Mouse (Mus musculus): ENCODE data around the gene Lonrf2.

Gene Lonrf2

GRCm38 (mm10) chr1:38839944-38840343 is 3.4 kb upstream of the Lonrf2 start:
- no peak for DNase-seq (ENCODE audit: low read depth in 2 of 2, low spot score in 2 of 2)

- no peak for DNase-seq (ENCODE audit: low read depth in 2 of 2, low spot score in 2 of 2)
Observed at GRCm38 (mm10) chr1:38835568-38836476, 689 bp downstream of the Lonrf2 start.

DNA sequence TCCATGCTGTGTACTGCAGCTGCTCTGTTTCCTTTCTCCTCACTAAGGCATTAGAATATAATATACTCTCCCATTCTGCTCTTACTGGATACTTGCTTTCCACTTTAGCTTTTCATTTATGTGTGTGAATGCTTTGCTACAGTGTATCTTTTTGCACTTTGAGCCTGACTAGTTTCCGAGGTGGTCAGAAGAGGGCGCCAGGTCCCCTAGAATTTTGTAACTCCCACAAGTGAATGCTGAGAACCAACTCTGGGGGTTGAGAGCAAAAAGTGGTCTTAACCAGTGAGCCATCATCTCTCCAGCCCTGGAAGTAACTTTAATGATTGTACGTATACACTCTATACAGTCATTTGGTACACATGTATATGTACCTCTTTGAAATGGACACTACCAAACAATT is 1.6 kb downstream of the Lonrf2 start:
- DNase-seq (ENCODE audit: low read depth in 2 of 2, low spot score in 2 of 2) = no peak

DNA sequence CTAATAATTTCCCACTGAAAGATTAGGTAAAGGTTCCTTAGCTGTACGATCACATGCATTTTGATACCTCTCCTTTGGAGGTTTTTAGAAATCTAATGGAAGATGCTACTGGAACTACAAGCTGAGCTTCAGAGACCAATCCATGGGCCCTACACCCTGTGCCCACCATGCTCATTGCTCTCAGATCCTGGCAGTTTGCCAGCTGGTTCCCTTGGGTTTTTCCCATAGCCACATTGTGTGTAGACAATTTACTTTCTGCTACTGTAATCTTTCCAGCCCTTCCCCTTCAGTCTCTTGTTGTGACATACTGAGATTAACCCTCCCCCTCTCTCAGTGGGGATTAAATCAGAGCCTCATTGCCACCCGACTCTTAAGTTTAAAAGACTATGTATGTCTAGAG is 11.6 kb downstream of the Lonrf2 start:
- DNase-seq (ENCODE audit: low read depth in 2 of 2, low spot score in 2 of 2) = no peak

GRCm38 (mm10) chr1:38823851-38824250 is 12.7 kb downstream of the Lonrf2 start:
- no peak for DNase-seq (ENCODE audit: low read depth in 2 of 2, low spot score in 2 of 2)

DNA sequence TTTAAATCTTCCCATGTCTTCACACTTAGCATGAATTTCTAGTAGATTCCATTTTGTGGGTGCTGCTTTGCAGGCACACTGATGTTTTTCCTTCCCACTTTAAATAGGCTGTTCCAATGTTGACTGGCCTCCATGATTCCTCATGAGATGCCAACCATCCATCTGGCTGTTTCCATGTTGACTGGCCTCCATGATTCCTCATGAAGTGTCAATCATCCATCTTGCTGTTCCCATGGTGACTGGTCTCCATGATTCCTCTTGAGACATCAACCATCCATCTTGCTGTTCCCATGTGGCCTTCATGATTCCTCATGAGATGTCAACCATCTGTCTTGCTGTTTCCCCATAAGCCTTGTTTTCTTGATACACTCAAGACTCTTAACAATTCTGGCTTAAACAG is 16.8 kb downstream of the Lonrf2 start:
- no peak for DNase-seq (ENCODE audit: low read depth in 2 of 2, low spot score in 2 of 2)

GRCm38 (mm10) chr1:38817671-38818070 is 18.8 kb downstream of the Lonrf2 start:
- DNase-seq (ENCODE audit: low read depth in 2 of 2, low spot score in 2 of 2) = no peak

GRCm38 (mm10) chr1:38817268-38817667 is 19.2 kb downstream of the Lonrf2 start:
- no peak for DNase-seq (ENCODE audit: low read depth in 2 of 2, low spot score in 2 of 2)

- DNase-seq (ENCODE audit: low read depth in 2 of 2, low spot score in 2 of 2) = no peak
Observed at GRCm38 (mm10) chr1:38816306-38816705, 20.2 kb downstream of the Lonrf2 start.

DNA sequence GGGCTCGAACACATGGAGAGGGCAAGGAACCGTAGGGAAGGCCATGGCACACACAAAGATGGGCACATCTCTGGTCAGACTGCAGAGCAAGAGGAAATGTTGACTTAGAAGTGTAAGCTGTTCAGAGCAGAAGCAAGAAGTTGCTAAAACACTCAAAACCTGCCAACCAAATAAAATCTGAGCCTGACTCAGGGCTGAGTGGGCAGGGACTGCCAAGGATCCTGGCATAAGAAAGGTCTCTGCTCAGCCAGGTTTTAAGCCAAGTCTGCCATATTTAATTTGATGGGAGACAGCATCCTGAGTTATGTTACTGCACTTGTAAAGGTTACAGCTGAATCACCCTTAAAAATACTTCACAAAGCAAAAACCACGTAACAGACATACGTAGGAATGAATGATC is 29.4 kb downstream of the Lonrf2 start:
- no peak for DNase-seq (ENCODE audit: low read depth in 2 of 2, low spot score in 2 of 2)

DNA sequence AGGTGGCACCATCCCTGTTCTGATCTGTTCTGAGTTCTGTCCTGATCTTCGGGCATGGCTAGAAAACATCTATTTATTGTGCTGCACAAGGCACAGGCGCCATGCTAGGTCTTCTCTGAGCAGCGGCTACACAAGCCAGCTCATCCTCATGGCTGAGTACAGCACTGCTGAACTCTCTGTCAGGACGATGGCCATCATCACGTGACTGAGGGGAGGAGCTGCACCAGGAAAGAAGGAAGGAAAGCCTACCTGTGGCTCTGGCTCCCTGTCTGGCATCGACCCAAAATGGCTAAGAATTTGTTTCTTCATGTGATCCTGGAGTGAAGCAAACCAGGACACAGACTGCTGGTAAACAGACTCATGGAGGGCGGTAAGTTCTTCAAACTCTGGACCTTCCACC is 36.1 kb downstream of the Lonrf2 start:
- no peak for DNase-seq (ENCODE audit: low read depth in 2 of 2, low spot score in 2 of 2)

- peak in 1 of 2 experiments; percentile 9 for DNase-seq (ENCODE audit: low read depth in 2 of 2, low spot score in 2 of 2)
Observed at GRCm38 (mm10) chr1:38799304-38799703, 37.2 kb downstream of the Lonrf2 start.

DNA sequence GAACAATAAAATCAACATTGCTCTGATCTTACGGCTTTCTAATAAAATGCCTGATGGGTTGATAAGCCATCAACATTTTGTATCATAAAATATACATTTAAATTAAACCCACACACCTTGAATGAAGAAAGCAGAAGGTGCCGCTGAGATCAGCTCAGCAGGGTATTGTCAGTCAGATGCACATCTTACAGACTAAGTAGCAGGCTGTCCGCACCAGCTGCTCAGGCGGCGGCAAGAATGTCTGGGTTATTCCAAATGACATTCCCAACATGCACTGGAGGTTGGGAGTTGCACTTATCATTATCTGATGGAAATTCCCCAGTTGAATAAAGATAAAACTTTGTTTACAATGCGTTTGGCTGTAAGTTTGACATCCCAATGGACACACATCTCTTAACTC is 39.6 kb downstream of the Lonrf2 start:
- no peak for DNase-seq (ENCODE audit: low read depth in 2 of 2, low spot score in 2 of 2)

DNA sequence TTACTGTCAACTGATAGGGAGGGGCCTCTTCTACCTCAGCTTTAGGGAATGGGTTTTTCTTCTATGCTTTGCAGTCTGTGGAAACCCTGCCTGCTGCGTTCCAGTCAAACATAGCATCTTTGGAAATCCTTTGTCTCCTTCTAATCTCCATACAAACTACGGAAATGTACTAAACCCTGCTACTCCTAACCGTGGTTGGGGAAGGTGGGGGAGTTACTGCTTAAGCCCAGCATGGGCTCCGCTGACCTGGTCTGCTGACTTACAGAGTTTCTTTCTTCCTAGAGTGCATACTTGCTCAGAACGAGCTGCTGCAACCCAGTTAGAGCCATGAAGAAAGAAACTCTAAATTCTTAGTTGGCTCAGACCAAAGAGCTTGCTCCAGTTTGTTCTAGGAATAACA is 41.0 kb downstream of the Lonrf2 start:
- no peak for DNase-seq (ENCODE audit: low read depth in 2 of 2, low spot score in 2 of 2)

DNA sequence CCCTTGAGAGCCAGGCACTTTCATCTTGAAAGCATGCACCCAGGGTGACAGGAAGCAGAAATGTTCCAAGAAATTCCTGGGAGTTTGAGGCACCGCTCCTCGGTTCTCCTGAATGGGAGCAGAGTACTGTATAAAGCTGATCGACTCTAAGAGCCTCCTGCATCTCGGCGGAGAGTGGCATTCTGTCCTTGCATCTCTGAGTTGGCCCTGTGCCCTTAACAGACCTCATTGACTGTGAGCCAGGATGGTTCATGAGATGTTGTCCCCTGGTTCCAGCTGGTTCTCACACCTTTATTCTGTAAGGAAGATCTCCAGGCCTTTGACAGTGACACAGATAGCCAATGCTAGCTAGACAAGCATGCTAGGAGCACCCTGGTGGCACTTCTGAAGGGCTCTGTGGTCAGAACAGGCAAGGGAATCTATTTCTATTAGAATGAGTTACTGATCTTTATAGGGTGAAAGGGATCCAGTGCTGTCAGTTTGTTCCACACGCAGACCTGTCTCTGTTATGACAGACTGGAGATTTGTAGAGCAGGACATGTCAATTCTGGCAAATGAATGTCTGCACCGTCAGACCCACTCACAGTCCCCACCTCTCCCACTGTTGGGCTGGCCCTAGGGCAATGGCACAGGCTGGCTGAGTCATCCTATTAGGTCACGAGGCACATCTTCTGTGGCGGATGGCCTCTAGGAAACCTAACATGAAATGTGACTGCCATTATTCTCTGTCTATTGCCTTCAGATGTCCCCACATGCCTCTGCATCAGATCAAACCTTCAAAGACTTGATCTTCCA is 45.3 kb downstream of the Lonrf2 start:
- no peak for DNase-seq (ENCODE audit: low read depth in 2 of 2, low spot score in 2 of 2)

- DNase-seq (ENCODE audit: low read depth in 2 of 2, low spot score in 2 of 2) = no peak
Observed at GRCm38 (mm10) chr1:38789988-38790602, 46.4 kb downstream of the Lonrf2 start.

GRCm38 (mm10) chr1:38788904-38789303 is 47.6 kb downstream of the Lonrf2 start:
- DNase-seq (ENCODE audit: low read depth in 2 of 2, low spot score in 2 of 2) = no peak

GRCm38 (mm10) chr1:38787443-38787842 is 49.1 kb downstream of the Lonrf2 start:
- DNase-seq (ENCODE audit: low read depth in 2 of 2, low spot score in 2 of 2) = peak; percentile 15 to 46

DNA sequence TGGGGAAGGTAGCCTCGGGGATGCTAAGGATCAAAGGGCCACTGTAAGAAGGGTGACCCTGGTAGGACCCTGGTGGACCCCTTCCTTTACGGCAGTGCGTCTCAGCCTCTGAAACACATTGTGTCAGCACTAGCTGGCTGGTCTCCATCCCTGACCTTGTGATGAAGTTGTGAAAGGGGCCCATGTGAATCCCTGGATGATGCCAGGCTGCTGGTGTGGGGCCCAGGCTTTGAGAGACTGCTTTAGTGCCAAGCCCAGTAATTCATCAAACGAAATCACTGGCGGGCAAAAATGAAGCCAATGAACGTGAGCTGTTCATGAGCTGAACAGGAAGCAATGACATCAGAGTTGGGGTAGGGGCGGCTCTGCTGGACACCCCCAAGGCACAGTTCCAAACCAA is 50.2 kb downstream of the Lonrf2 start:
- no peak for DNase-seq (ENCODE audit: low read depth in 2 of 2, low spot score in 2 of 2)

- DNase-seq (ENCODE audit: low read depth in 2 of 2, low spot score in 2 of 2) = no peak
Observed at GRCm38 (mm10) chr1:38778271-38778670, 58.2 kb downstream of the Lonrf2 start.

DNA sequence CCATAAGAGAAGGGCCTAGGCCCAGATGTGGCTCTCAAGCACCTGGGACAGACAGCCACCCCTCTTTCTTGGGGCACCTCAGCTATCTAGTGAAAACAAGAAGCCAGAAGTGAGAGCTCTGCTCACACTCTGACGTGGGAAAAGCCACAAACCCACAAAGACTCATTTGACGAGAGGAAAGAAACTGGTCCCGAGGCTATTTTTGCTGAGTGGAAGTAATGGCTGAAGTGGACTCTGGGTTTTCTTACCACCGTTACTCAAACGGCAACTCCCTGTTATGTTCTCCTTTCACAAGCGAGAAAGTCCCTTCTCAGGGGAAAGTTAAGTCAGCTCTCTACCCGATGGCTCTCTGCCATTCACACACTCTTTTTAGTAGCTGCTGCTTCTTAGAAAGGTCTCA is 59.0 kb downstream of the Lonrf2 start:
- peak; percentile 25 to 56 for DNase-seq (ENCODE audit: low read depth in 2 of 2, low spot score in 2 of 2)

DNA sequence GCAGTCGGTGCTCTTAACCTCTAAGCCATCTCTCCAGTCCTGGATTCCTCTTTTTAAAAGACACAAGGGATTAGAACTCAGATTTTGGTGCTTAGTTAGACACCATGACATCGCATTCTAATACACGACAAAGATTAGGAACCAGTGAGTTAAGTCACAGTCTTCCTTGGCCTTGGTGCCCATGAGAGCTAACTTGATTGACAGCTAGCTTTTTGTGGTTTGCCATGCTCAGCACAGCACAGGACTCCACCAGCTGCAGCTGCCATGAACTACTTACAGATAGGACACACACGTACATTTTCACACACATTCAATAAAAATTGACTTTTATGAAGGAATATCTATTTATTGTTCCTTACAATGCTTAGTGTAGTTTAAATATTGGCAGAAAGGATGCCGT is 60.8 kb downstream of the Lonrf2 start:
- DNase-seq (ENCODE audit: low read depth in 2 of 2, low spot score in 2 of 2) = no peak
